Mouse (Mus musculus): ENCODE results near the gene Etnk1. TPM values are rescaled to one million over a fixed set of nuclear protein-coding genes. Genes with fewer than 3 reads are reported as not detected.

Gene Etnk1
- polyA plus RNA-seq, 1 experiment = 39.7 TPM

GRCm38 (mm10) chr6:143265482-143265881, 98.5 kb downstream of the Etnk1 start:
- TF ChIP-seq CTCF (IDR thresholded peaks at IDR 0.05; ENCODE audit: low read depth, low read length) (no peak), POLR2A (IDR thresholded peaks at IDR 0.05; ENCODE audit: borderline replicate concordance, low read depth, low read length) (no peak)
- no peaks in the 10 kb centered on the region for H3K4me1 ChIP-seq (ENCODE audit: control insufficient read depth, insufficient read depth, low read length)
- no peak overlapping the region for H3K27ac ChIP-seq (ENCODE audit: insufficient read depth, low read depth, low read length)
- H3K4me3 ChIP-seq (ENCODE audit: insufficient read depth, low read length) = no peak overlapping the region

- H3K27ac ChIP-seq (ENCODE audit: insufficient read depth, low read depth, low read length) = no peak overlapping the region
- TF ChIP-seq POLR2A (IDR thresholded peaks at IDR 0.05; ENCODE audit: borderline replicate concordance, low read depth, low read length) (no peak), CTCF (IDR thresholded peaks at IDR 0.05; ENCODE audit: low read depth, low read length) (no peak)
Measured at GRCm38 (mm10) chr6:143279222-143279621, 112.2 kb downstream of the Etnk1 start.

More at GRCm38 (mm10) chr6:143279222-143279621, 112.2 kb downstream of the Etnk1 start:
- H3K4me1 ChIP-seq (ENCODE audit: control insufficient read depth, insufficient read depth, low read length) = no peaks in the 10 kb centered on the region
- no peak overlapping the region for H3K4me3 ChIP-seq (ENCODE audit: insufficient read depth, low read length)

Other genes starting within 250 kb of the Etnk1 start
- gene St8sia1, start 202.8 kb upstream of the Etnk1 start, polyA plus RNA-seq (2012; ENCODE audit: insufficient read depth, insufficient read length, missing spikeins) = not detected in 2 replicates
- 25.9 and 27.1 TPM in 2 replicates for gene C2cd5, start 67.1 kb upstream of the Etnk1 start, polyA plus RNA-seq (2012; ENCODE audit: insufficient read depth, insufficient read length, missing spikeins)

Data from bone marrow macrophage, adult 2 months (primary cell).